Mouse (Mus musculus): Measurements from ENCODE around the gene Snf8. TPM values are rescaled to one million over a fixed set of nuclear protein-coding genes. Genes with fewer than 3 reads are reported as not detected.

Gene Snf8
- total RNA-seq, 2 experiments from 2014 or later: 99.2 to 113 TPM

Other genes starting within 250 kb of the Snf8 start
- 10 to 100 TPM; 70.8 to 84.6 TPM for gene Phospho1, start 210.4 kb upstream of the Snf8 start, total RNA-seq (2021)
- 1 to 10 TPM; 3.1 to 3.9 TPM for gene Gngt2, start 197.7 kb upstream of the Snf8 start, total RNA-seq (2021)
- gene Abi3, start 192.4 kb upstream of the Snf8 start, total RNA-seq (2021): 1 to 10 TPM; 5.1 to 5.3 TPM
- not detected for gene B4galnt2, start 120.0 kb upstream of the Snf8 start, total RNA-seq (2021)
- under 1 TPM in 1 of 2 experiments, not detected in 1; 0.27 TPM for gene Igf2bp1, start 28.9 kb upstream of the Snf8 start, total RNA-seq (2021)
- gene Gip, start 10.3 kb upstream of the Snf8 start, total RNA-seq (2021): not detected
- 10 to 100 TPM; 55.4 to 56.7 TPM for gene Ube2z, start 30.5 kb downstream of the Snf8 start, total RNA-seq (2021)
- gene Atp5g1, start 40.8 kb downstream of the Snf8 start, total RNA-seq (2021): 100 to 1,000 TPM; 349 to 383 TPM
- not detected for gene Calcoco2, start 77.1 kb downstream of the Snf8 start, total RNA-seq (2021)
- under 1 TPM in 1 of 2 experiments, not detected in 1; 0.10 TPM for gene Ttll6, start 98.9 kb downstream of the Snf8 start, total RNA-seq (2021)
- gene Hoxb13, start 159.4 kb downstream of the Snf8 start, total RNA-seq (2021): not detected
- gene Hoxb9, start 236.6 kb downstream of the Snf8 start, total RNA-seq (2021): not detected
- gene Hoxb8, start 247.0 kb downstream of the Snf8 start, total RNA-seq (2021): not detected

Measured in left cerebral cortex, postnatal 36 days (tissue).